ENCODE assay signal across 8 mouse cellular contexts in the genomic region with DNA sequence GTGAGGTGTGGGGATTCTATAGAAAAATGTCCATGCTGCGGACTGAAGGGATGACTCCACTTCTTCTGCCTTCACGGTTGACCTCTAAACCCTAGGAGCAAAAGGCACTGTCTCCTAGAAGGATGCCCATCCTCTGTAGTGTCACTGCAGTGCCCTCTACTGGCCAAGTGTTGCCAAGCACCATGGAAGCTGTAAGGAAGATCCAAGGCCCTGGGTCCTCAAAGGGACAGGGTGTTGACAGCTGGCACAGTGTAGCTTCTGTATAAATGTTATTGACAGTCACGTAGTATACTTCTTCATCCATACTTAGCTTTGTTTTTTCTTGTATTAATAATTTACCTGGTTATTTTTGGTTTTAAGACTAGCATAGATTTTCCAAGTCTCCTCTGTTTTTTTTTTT.
DNase-seq lines count a peak whose midpoint lies in the region; ATAC-seq and TF ChIP-seq lines count a peak whose summit lies in the region.
"Had no signal": no experiment of that assay in that cellular context is flagged by ENCODE, and none has a peak within 500 bp of the region (broad histone marks: within the 10 kb centered on the region; RNA-seq: fewer than 3 reads in every experiment).

No protein-coding gene starts in this region.

- H3K4me2 ChIP-seq in midbrain, embryonic 11.5 days: no peak overlapping the region
- H3K4me2 ChIP-seq: limb, embryonic 15.5 days had no signal

- peak; percentile 89 for ATAC-seq in inflammation-experienced regulatory T-cells, adult 6 months
- ATAC-seq in midbrain, embryonic 11.5 days (ENCODE audit: low FRiP score): peak; percentile 76

- H3K27me3 ChIP-seq in midbrain, embryonic 11.5 days (ENCODE audit: control insufficient read depth, insufficient read depth, low read length): no peaks in the 10 kb centered on the region
- H3K27me3 ChIP-seq: limb, embryonic 15.5 days had no signal

- H3K36me3 ChIP-seq in midbrain, embryonic 11.5 days (ENCODE audit: control insufficient read depth, insufficient read depth, low read length): no peaks in the 10 kb centered on the region
- H3K36me3 ChIP-seq: limb, embryonic 15.5 days had no signal

- no peaks in the 10 kb centered on the region for H3K9me3 ChIP-seq in midbrain, embryonic 11.5 days (ENCODE audit: control insufficient read depth, low read length)
- H3K9me3 ChIP-seq: limb, embryonic 15.5 days had no signal

- TF ChIP-seq CTCF in left cerebral cortex, adult 2 months (IDR thresholded peaks at IDR 0.05): peak; percentile 91

- no peaks in the 10 kb centered on the region for H3K4me1 ChIP-seq in midbrain, embryonic 11.5 days (ENCODE audit: control insufficient read depth, insufficient read depth, low read length)
- H3K4me1 ChIP-seq: limb, embryonic 15.5 days had no signal

- intact Hi-C loops in left cerebral cortex, adult 2 months (cut with DNase I): no loop called here

- DNase-seq in ZHBTc4 (ENCODE audit: low read depth, low spot score): peak; percentile 85
- DNase-seq in cerebellum, postnatal 10 days: peak; percentile 91 to 94
- DNase-seq in frontal cortex, postnatal 36 days (ENCODE audit: low spot score in 2 of 2): peak; percentile 69 to 82
- DNase-seq in left cerebral cortex, adult 2 months (ENCODE audit: extremely low spot score in 1 of 2, low spot score in 2 of 2): peak; percentile 68 to 76
- DNase-seq in midbrain, embryonic 11.5 days (ENCODE audit: low spot score, missing footprints): peak; percentile 97
- peak; percentile 59 to 82 for DNase-seq in spleen, adult 18-20 months

- no peak overlapping the region for H3K9ac ChIP-seq in midbrain, embryonic 11.5 days (ENCODE audit: low read length)
- H3K9ac ChIP-seq: limb, embryonic 15.5 days had no signal

- no peak overlapping the region for H3K4me3 ChIP-seq in left cerebral cortex, adult 2 months
- H3K4me3 ChIP-seq in midbrain, embryonic 11.5 days (ENCODE audit: low read depth, low read length): no peak overlapping the region
- H3K4me3 ChIP-seq: limb, embryonic 15.5 days had no signal

- WGBS in midbrain, embryonic 11.5 days: 8% methylated on average over 3 of the region's 3 CpGs

- no peak overlapping the region for H3K27ac ChIP-seq in left cerebral cortex, adult 2 months
- H3K27ac ChIP-seq in midbrain, embryonic 11.5 days (ENCODE audit: low read depth, low read length): no peak overlapping the region
- H3K27ac ChIP-seq: limb, embryonic 15.5 days had no signal
